Mouse (Mus musculus): ENCODE data around the gene Rsu1. TPM values are rescaled to one million over a fixed set of nuclear protein-coding genes. Genes with fewer than 3 reads are reported as not detected.

Rsu1 gene
- polyA plus RNA-seq, 1 experiment from 2014 or later: 158 TPM

DNA sequence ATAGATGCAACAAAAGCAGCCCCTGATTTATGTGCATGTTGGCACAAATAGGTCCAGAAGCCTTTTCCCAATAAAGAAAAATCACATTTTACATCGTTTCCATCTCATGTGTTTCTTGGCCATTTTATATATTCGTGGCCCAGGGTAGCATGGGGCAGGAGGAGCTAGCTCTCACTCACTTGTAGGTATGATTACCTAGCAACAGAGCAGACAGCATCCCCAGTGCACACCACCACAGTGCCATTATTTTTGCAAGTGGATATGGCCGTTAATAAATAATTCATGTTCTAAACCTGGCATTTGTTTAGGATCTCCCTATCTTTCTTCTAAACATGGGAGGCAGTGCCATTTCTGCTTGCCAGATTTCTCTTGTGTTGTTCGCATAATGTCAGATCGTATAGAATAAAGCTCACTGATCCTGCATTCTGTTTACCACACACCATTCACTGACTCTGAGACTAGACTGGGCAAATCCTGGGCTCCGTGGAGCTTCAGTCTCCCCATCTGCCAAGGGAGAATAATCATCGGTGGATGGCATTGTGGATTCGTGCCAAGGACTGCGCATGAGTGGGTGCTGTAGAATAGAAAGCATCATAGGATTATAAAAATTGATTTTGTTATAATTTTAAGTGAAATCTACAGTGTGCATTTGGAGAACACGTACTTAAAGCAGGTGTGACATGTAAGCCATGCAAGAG lies 93.4 kb downstream of the Rsu1 start:
- H3K9me3 ChIP-seq (ENCODE audit: low read length): no peaks in the 10 kb centered on the region
- DNase-seq (ENCODE audit: low spot score): no peak
- H3K36me3 ChIP-seq (ENCODE audit: insufficient read depth, low read length): no peaks in the 10 kb centered on the region
- no peaks in the 10 kb centered on the region for H3K4me1 ChIP-seq (ENCODE audit: insufficient read depth, low read depth, low read length)
- H3K27me3 ChIP-seq (replicated peaks; ENCODE audit: insufficient read depth, low read length): no peaks in the 10 kb centered on the region
- no peak overlapping the region for H3K4me3 ChIP-seq (ENCODE audit: low read depth, low read length)
- 85% methylated on average over 10 of the region's 10 CpGs for WGBS
- no peak overlapping the region for H3K27ac ChIP-seq (ENCODE audit: low read length)
- no peak for ATAC-seq
- TF ChIP-seq EP300 (IDR thresholded peaks at IDR 0.05) (no peak), CTCF (IDR thresholded peaks at IDR 0.05) (no peak)
- H3K9ac ChIP-seq (replicated peaks; ENCODE audit: low read depth): no peak overlapping the region
- H3K4me2 ChIP-seq (replicated peaks; ENCODE audit: low read depth, low read length): no peak overlapping the region

DNA sequence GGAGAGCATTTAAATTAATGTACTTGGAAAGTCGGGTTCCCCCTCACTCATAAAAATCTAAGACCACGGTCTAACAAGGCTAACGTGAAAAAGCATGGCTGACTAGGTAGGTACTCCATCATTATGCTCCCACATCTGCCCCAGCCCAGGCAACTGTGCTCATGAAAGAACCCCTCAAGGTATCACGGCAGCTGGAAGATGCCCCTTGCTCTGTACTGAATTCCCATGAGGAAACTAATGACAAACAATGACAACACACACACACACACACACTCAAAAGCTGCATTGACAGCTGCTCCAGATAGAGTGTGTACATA lies 95.0 kb downstream of the Rsu1 start:
- Histone ChIP-seq H3K27me3 (replicated peaks; ENCODE audit: insufficient read depth, low read length) (no peaks in the 10 kb centered on the region), H3K4me3 (ENCODE audit: low read depth, low read length) (no peak overlapping the region), H3K27ac (ENCODE audit: low read length) (no peak overlapping the region), H3K4me1 (ENCODE audit: insufficient read depth, low read depth, low read length) (no peaks in the 10 kb centered on the region), H3K9me3 (ENCODE audit: low read length) (no peaks in the 10 kb centered on the region), H3K4me2 (replicated peaks; ENCODE audit: low read depth, low read length) (no peak overlapping the region), H3K9ac (replicated peaks; ENCODE audit: low read depth) (no peak overlapping the region), H3K36me3 (ENCODE audit: insufficient read depth, low read length) (no peaks in the 10 kb centered on the region)
- no peak for TF ChIP-seq CTCF (IDR thresholded peaks at IDR 0.05)
- no peak for TF ChIP-seq EP300 (IDR thresholded peaks at IDR 0.05)
- ATAC-seq: no peak
- WGBS: 76% methylated on average over 4 of the region's 4 CpGs
- no peak for DNase-seq (ENCODE audit: low spot score)

DNA sequence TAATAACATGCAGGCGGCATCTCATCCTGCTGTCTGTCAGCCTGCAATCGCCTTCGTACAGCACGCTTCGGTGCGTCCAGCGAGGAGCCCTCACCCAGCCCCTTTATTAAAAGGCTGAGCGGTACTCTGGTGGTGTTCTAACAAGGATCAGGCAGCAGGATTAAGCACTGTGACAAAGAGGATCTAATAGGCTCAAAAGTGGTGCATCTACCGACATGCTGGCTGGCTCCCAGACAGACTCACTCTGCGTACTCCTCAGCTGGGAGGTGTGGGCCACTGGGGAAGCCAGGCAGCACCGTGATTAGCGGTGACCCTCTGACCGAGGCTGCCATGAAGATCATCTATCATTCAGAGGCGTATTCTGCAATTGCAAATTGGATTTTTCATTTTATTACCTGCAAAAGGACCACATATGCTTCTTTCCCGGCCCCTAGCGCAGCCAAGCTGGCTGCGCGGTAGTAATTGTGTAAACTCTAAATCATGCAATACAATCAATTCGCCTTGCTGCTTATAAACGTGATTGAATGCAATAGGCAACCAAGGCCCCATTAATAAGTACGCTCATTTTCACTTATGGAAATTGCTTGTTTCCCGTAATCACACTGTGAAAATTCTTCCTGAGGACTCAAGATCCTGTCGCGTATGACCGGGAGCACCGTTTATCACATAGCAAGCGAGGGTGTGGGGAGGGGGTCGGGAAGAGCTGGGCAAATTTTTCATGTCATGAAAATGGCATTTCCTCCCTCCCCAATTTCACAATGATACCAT lies 95.5 kb downstream of the Rsu1 start:
- WGBS: 77% methylated on average over 28 of the region's 28 CpGs

DNA sequence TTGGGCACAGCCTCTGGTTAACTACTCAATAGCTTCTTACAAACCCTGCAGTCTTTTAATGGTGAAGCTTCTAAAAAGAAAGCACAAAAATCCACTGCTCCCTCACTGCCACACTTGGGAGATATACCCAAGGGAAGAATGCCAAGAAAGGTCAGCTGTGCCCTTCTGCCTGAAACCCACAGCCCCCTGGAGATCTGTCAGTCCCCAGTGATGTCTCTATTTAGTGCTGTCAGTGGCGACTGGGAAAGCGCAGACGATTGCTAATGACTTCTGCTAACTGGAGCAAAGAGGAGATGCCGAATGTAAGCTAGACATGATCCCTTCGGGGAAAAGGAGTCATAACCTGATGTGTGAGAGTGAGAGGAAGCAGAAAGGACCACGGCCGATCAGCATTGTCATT lies 96.8 kb downstream of the Rsu1 start:
- H3K27me3 ChIP-seq (replicated peaks; ENCODE audit: insufficient read depth, low read length): no peaks in the 10 kb centered on the region
- no peak overlapping the region for H3K27ac ChIP-seq (ENCODE audit: low read length)
- no peaks in the 10 kb centered on the region for H3K9me3 ChIP-seq (ENCODE audit: low read length)
- no peak overlapping the region for H3K4me3 ChIP-seq (ENCODE audit: low read depth, low read length)
- no peak overlapping the region for H3K9ac ChIP-seq (replicated peaks; ENCODE audit: low read depth)
- no peak overlapping the region for H3K4me2 ChIP-seq (replicated peaks; ENCODE audit: low read depth, low read length)
- no peaks in the 10 kb centered on the region for H3K4me1 ChIP-seq (ENCODE audit: insufficient read depth, low read depth, low read length)
- no peak for DNase-seq (ENCODE audit: low spot score)
- TF ChIP-seq CTCF (IDR thresholded peaks at IDR 0.05) (no peak), EP300 (IDR thresholded peaks at IDR 0.05) (no peak)
- no peaks in the 10 kb centered on the region for H3K36me3 ChIP-seq (ENCODE audit: insufficient read depth, low read length)
- 81% methylated on average over 7 of the region's 7 CpGs for WGBS
- ATAC-seq: no peak

More for the DNA sequence above, 95.5 kb downstream of the Rsu1 start:
- Histone ChIP-seq H3K36me3 (ENCODE audit: insufficient read depth, low read length) (no peaks in the 10 kb centered on the region), H3K9me3 (ENCODE audit: low read length) (no peaks in the 10 kb centered on the region), H3K27ac (ENCODE audit: low read length) (no peak overlapping the region), H3K4me2 (replicated peaks; ENCODE audit: low read depth, low read length) (no peak overlapping the region), H3K9ac (replicated peaks; ENCODE audit: low read depth) (no peak overlapping the region), H3K4me3 (ENCODE audit: low read depth, low read length) (no peak overlapping the region), H3K4me1 (ENCODE audit: insufficient read depth, low read depth, low read length) (no peaks in the 10 kb centered on the region), H3K27me3 (replicated peaks; ENCODE audit: insufficient read depth, low read length) (no peaks in the 10 kb centered on the region)
- DNase-seq (ENCODE audit: low spot score) (no peak), ATAC-seq (no peak)
- no peak for TF ChIP-seq EP300 (IDR thresholded peaks at IDR 0.05)
- no peak for TF ChIP-seq CTCF (IDR thresholded peaks at IDR 0.05)

DNA sequence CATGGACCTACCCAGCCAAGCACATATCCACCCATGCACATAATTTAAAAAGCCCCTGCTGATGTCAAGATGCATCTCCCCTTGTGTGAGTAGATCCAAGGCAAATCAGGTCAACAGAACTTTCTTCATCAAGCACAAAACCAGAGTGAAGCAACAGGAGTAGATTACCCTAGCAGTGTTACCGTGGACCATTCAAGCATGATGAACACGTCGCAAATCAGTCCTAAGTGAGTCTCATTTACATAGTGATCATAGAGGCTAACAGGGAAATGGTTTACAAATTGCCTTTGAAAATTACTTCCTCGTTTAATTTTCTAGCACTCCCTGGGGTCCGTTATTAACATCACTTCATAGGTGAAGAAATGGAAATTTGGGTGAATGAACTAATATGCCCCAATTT lies 100.6 kb downstream of the Rsu1 start:
- Histone ChIP-seq H3K4me3 (ENCODE audit: low read depth, low read length) (no peak overlapping the region), H3K9me3 (ENCODE audit: low read length) (no peaks in the 10 kb centered on the region), H3K27me3 (replicated peaks; ENCODE audit: insufficient read depth, low read length) (no peaks in the 10 kb centered on the region), H3K27ac (ENCODE audit: low read length) (no peak overlapping the region), H3K4me1 (ENCODE audit: insufficient read depth, low read depth, low read length) (no peaks in the 10 kb centered on the region), H3K4me2 (replicated peaks; ENCODE audit: low read depth, low read length) (no peak overlapping the region), H3K36me3 (ENCODE audit: insufficient read depth, low read length) (no peaks in the 10 kb centered on the region), H3K9ac (replicated peaks; ENCODE audit: low read depth) (no peak overlapping the region)
- TF ChIP-seq EP300 (IDR thresholded peaks at IDR 0.05): no peak
- TF ChIP-seq CTCF (IDR thresholded peaks at IDR 0.05): no peak
- 91% methylated on average over 5 of the region's 5 CpGs for WGBS
- no peak for DNase-seq (ENCODE audit: low spot score)
- no peak for ATAC-seq

DNA sequence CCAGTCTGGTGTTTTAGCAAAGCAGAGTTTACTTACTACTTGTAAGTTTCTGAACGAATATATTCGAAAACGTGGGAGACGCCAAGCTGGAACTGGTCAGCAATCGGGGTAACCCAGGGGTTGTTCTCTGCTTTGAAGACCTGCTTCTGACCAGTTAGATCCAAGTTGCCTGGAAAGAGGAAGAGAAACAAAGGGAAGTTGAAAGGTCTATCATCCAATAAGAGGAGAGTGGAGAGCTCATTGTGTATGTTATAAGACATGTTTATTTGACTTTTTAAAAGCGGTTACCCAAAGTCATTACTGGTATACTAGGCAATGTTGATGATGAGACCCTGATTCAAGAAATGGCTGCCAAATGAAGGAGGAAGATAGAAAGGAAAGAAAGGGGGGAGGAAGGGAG lies 101.3 kb downstream of the Rsu1 start:
- TF ChIP-seq CTCF (IDR thresholded peaks at IDR 0.05) (no peak), EP300 (IDR thresholded peaks at IDR 0.05) (no peak)
- no peak for DNase-seq (ENCODE audit: low spot score)
- Histone ChIP-seq H3K4me2 (replicated peaks; ENCODE audit: low read depth, low read length) (no peak overlapping the region), H3K4me1 (ENCODE audit: insufficient read depth, low read depth, low read length) (no peaks in the 10 kb centered on the region), H3K27me3 (replicated peaks; ENCODE audit: insufficient read depth, low read length) (no peaks in the 10 kb centered on the region), H3K27ac (ENCODE audit: low read length) (no peak overlapping the region), H3K9ac (replicated peaks; ENCODE audit: low read depth) (no peak overlapping the region), H3K36me3 (ENCODE audit: insufficient read depth, low read length) (no peaks in the 10 kb centered on the region), H3K9me3 (ENCODE audit: low read length) (no peaks in the 10 kb centered on the region), H3K4me3 (ENCODE audit: low read depth, low read length) (no peak overlapping the region)
- ATAC-seq: no peak
- WGBS: 82% methylated on average over 6 of the region's 6 CpGs
